Mouse (Mus musculus): ENCODE data around the gene Gm20458. TPM values are rescaled to one million over a fixed set of nuclear protein-coding genes. Genes with fewer than 3 reads are reported as not detected.

Gm20458 gene
- polyA plus RNA-seq, 1 experiment, result not detected

DNA sequence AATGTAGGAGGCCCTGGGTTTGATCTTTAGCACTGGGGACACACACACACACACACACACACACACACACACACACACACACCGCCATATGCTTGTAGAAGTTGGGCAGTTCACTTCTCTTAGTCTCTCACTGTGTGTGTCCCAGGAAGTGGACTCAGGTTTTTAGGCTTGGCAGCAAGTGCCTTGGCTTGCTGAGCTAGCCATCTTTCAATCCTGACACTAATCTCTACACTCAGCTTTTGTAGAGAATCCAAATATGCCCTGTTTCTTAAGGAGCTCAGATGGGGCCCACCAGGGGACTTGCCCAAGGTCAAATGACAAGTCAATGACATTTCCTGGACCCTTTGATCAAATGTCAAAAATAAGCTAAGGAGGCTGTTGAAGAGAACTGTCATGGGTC, 4.4 kb upstream of the Gm20458 start:
- H3K4me3 ChIP-seq (ENCODE audit: low read depth, low read length), result no peak overlapping the region
- H3K27ac ChIP-seq (ENCODE audit: insufficient read depth, low read length), result peak overlapping the region; percentile 41; the same call in 1 of the 2 replicates
- H3K36me3 ChIP-seq (ENCODE audit: control insufficient read depth, insufficient read depth, low read length, poor library complexity, severe bottlenecking), result no peaks in the 10 kb centered on the region
- TF ChIP-seq POLR2A (IDR thresholded peaks at IDR 0.05; ENCODE audit: insufficient read depth, low read length), result no peak
- no peak for TF ChIP-seq EP300 (IDR thresholded peaks at IDR 0.05; ENCODE audit: insufficient read depth, low read depth, low read length)
- TF ChIP-seq CTCF (IDR thresholded peaks at IDR 0.05; ENCODE audit: low read depth, low read length), result no peak
- H3K4me1 ChIP-seq (ENCODE audit: control insufficient read depth, insufficient read depth, low read length), result peaks cover 17% of the 10 kb centered on the region
- no peaks in the 10 kb centered on the region for H3K27me3 ChIP-seq (ENCODE audit: control insufficient read depth, insufficient read depth, low read length, poor library complexity, severe bottlenecking)
- H3K9me3 ChIP-seq (replicated peaks; ENCODE audit: control insufficient read depth, insufficient read depth, low read length, poor library complexity, severe bottlenecking), result no peaks in the 10 kb centered on the region
- peak overlapping the region; percentile 0; the same call in 1 of the 2 replicates for H3K9ac ChIP-seq (ENCODE audit: low read depth, poor library complexity, severe bottlenecking)

DNA sequence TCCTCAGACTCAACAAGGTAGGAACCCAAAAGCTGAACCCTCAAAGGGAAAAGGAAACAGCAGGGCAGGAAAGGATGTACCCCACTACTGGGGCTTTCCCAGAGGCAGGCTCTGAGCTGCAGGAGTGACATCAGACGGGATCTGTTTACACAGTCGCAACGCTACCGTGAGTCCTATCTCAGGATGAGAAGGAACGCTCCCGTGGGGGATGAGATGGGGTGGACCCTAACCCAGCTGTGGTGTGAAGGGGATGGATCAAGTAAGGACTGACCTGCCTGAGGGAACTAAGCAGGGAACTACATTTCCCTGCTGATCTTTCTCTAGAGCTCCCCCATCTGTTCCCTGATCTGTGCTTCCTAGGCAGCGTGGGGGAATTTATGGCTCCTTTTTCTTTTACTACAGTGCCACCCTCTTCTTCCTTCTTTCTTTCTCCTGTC, 3.9 kb upstream of the Gm20458 start, which contains the start of gene Sys1:
Sys1 (plus strand) TSS at position 101 of the 437 bp plus-strand sequence.
- Histone ChIP-seq H3K27ac (ENCODE audit: insufficient read depth, low read length) (peak within 1 kb of the TSS; percentile 72), H3K4me1 (ENCODE audit: control insufficient read depth, insufficient read depth, low read length) (peaks cover 17% of the 10 kb centered on the region), H3K27me3 (ENCODE audit: control insufficient read depth, insufficient read depth, low read length, poor library complexity, severe bottlenecking) (no peaks in the 10 kb centered on the region), H3K9ac (ENCODE audit: low read depth, poor library complexity, severe bottlenecking) (peak within 1 kb of the TSS; percentile 0), H3K36me3 (ENCODE audit: control insufficient read depth, insufficient read depth, low read length, poor library complexity, severe bottlenecking) (no peaks in the 10 kb centered on the region), H3K4me3 (ENCODE audit: low read depth, low read length) (peak within 1 kb of the TSS; percentile 11; the same call in 1 of the 2 replicates), H3K9me3 (replicated peaks; ENCODE audit: control insufficient read depth, insufficient read depth, low read length, poor library complexity, severe bottlenecking) (no peaks in the 10 kb centered on the region)
- TF ChIP-seq POLR2A (IDR thresholded peaks at IDR 0.05; ENCODE audit: insufficient read depth, low read length), result no peak

DNA sequence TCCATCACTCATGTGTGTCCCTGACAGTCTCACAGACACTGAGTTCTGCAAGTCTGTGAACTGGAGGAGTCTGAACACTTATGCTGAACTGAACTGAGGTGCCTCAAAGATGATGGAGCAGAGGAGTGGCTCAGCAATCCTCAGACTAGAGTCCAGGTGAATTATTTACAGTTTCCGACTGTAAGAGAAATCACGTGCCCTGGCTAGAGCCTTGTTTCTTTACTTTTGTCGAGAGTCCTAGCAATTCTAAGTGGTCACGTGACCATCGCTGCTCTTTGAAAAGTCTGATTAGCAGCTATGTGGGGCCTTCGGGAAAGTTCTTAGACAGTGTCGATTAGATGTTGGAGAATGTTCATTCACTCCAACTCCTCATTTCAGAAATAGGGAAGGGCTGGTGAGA, 2.8 kb upstream of the Gm20458 start:
- no peaks in the 10 kb centered on the region for H3K9me3 ChIP-seq (replicated peaks; ENCODE audit: control insufficient read depth, insufficient read depth, low read length, poor library complexity, severe bottlenecking)
- H3K27ac ChIP-seq (ENCODE audit: insufficient read depth, low read length), result peak overlapping the region; percentile 72
- no peak overlapping the region for H3K4me3 ChIP-seq (ENCODE audit: low read depth, low read length)
- H3K36me3 ChIP-seq (ENCODE audit: control insufficient read depth, insufficient read depth, low read length, poor library complexity, severe bottlenecking), result no peaks in the 10 kb centered on the region
- no peaks in the 10 kb centered on the region for H3K27me3 ChIP-seq (ENCODE audit: control insufficient read depth, insufficient read depth, low read length, poor library complexity, severe bottlenecking)
- peaks cover 12% of the 10 kb centered on the region for H3K4me1 ChIP-seq (ENCODE audit: control insufficient read depth, insufficient read depth, low read length)
- no peak overlapping the region for H3K9ac ChIP-seq (ENCODE audit: low read depth, poor library complexity, severe bottlenecking)
- no peak for TF ChIP-seq CTCF (IDR thresholded peaks at IDR 0.05; ENCODE audit: low read depth, low read length)
- no peak for TF ChIP-seq POLR2A (IDR thresholded peaks at IDR 0.05; ENCODE audit: insufficient read depth, low read length)
- no peak for TF ChIP-seq EP300 (IDR thresholded peaks at IDR 0.05; ENCODE audit: insufficient read depth, low read depth, low read length)

DNA sequence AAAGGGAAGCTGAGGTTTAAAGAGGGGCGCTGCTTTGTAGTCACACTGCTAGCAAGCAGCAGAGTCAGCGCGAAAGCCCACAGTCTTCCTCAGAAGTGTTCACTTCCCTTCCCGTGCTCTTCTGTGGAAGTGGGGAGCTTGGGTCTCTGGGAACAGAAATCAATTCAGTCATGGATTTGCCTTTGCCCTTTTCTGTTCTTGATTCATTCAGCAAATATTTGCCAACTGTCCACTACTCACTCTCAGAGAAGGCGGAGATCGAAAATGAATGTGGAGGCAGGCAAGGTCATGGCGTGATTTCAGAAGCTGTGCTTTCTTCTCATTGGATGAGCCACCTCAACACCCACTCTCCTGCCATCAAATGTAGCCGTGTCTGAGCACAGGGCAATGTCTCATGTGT, 2.2 kb upstream of the Gm20458 start:
- Histone ChIP-seq H3K9ac (ENCODE audit: low read depth, poor library complexity, severe bottlenecking) (no peak overlapping the region), H3K4me1 (ENCODE audit: control insufficient read depth, insufficient read depth, low read length) (peaks cover 8% of the 10 kb centered on the region), H3K27me3 (ENCODE audit: control insufficient read depth, insufficient read depth, low read length, poor library complexity, severe bottlenecking) (no peaks in the 10 kb centered on the region), H3K36me3 (ENCODE audit: control insufficient read depth, insufficient read depth, low read length, poor library complexity, severe bottlenecking) (peaks cover 3% of the 10 kb centered on the region), H3K27ac (ENCODE audit: insufficient read depth, low read length) (no peak overlapping the region), H3K9me3 (replicated peaks; ENCODE audit: control insufficient read depth, insufficient read depth, low read length, poor library complexity, severe bottlenecking) (no peaks in the 10 kb centered on the region), H3K4me3 (ENCODE audit: low read depth, low read length) (no peak overlapping the region)
- TF ChIP-seq POLR2A (IDR thresholded peaks at IDR 0.05; ENCODE audit: insufficient read depth, low read length) (no peak), EP300 (IDR thresholded peaks at IDR 0.05; ENCODE audit: insufficient read depth, low read depth, low read length) (no peak), CTCF (IDR thresholded peaks at IDR 0.05; ENCODE audit: low read depth, low read length) (no peak)

DNA sequence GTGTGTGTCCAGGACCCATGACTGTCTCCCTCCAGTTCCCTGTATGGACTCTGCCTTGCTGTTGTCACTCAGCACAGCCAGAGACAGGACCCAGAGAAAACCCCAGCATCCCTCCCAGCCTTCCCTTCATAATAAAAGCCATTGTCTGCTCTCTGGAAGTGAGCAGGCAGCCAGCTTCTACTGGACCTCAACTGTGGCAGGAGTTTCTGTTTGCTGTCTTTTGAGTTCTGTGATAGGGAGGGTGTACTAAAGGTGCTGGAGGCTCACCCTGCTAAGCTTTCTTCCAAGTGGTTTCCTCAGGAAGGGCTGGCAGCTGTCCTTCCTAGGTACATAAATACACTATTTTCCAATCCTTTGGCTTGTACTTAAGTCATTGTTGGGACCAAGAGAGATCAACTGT, 4.4 kb downstream of the Gm20458 start:
- Histone ChIP-seq H3K27ac (ENCODE audit: insufficient read depth, low read length) (no peak overlapping the region), H3K4me3 (ENCODE audit: low read depth, low read length) (no peak overlapping the region), H3K4me1 (ENCODE audit: control insufficient read depth, insufficient read depth, low read length) (peaks cover 2% of the 10 kb centered on the region), H3K36me3 (ENCODE audit: control insufficient read depth, insufficient read depth, low read length, poor library complexity, severe bottlenecking) (peaks cover 3% of the 10 kb centered on the region), H3K27me3 (ENCODE audit: control insufficient read depth, insufficient read depth, low read length, poor library complexity, severe bottlenecking) (no peaks in the 10 kb centered on the region), H3K9me3 (replicated peaks; ENCODE audit: control insufficient read depth, insufficient read depth, low read length, poor library complexity, severe bottlenecking) (no peaks in the 10 kb centered on the region), H3K9ac (ENCODE audit: low read depth, poor library complexity, severe bottlenecking) (no peak overlapping the region)
- TF ChIP-seq EP300 (IDR thresholded peaks at IDR 0.05; ENCODE audit: insufficient read depth, low read depth, low read length) (no peak), POLR2A (IDR thresholded peaks at IDR 0.05; ENCODE audit: insufficient read depth, low read length) (no peak), CTCF (IDR thresholded peaks at IDR 0.05; ENCODE audit: low read depth, low read length) (no peak)

DNA sequence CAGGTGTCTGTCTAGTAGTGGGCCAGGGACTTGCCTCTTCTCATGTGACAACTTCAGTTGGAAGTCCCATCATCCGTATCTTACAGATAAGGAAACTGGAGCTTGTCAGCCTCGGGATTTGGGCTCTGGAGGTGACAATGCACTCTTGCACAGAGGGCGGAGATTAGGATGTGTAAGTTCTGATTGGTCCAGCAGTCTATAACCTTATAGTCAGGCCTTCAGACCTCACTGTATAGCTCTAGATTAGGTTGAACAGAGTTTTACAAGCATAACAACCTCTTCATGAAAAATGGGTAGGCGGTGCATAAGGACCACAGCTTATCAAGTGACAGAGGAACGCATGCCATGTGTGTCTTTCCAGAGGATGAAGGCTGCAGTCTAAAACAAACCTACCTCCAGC, 6.0 kb downstream of the Gm20458 start:
- peaks cover 2% of the 10 kb centered on the region for H3K4me1 ChIP-seq (ENCODE audit: control insufficient read depth, insufficient read depth, low read length)
- TF ChIP-seq CTCF (IDR thresholded peaks at IDR 0.05; ENCODE audit: low read depth, low read length) (no peak), POLR2A (IDR thresholded peaks at IDR 0.05; ENCODE audit: insufficient read depth, low read length) (no peak), EP300 (IDR thresholded peaks at IDR 0.05; ENCODE audit: insufficient read depth, low read depth, low read length) (no peak)
- no peak overlapping the region for H3K27ac ChIP-seq (ENCODE audit: insufficient read depth, low read length)
- H3K36me3 ChIP-seq (ENCODE audit: control insufficient read depth, insufficient read depth, low read length, poor library complexity, severe bottlenecking), result peaks cover 3% of the 10 kb centered on the region
- no peaks in the 10 kb centered on the region for H3K9me3 ChIP-seq (replicated peaks; ENCODE audit: control insufficient read depth, insufficient read depth, low read length, poor library complexity, severe bottlenecking)
- H3K27me3 ChIP-seq (ENCODE audit: control insufficient read depth, insufficient read depth, low read length, poor library complexity, severe bottlenecking), result no peaks in the 10 kb centered on the region
- no peak overlapping the region for H3K4me3 ChIP-seq (ENCODE audit: low read depth, low read length)
- no peak overlapping the region for H3K9ac ChIP-seq (ENCODE audit: low read depth, poor library complexity, severe bottlenecking)
